Mouse (Mus musculus): ENCODE results near the gene Eif3b. TPM values are rescaled to one million over a fixed set of nuclear protein-coding genes. Genes with fewer than 3 reads are reported as not detected.

Eif3b gene
- polyA plus RNA-seq, 1 experiment: 76.0 TPM

GRCm38 (mm10) chr5:140392701-140393100 lies 26.4 kb upstream of the Eif3b start:
- Histone ChIP-seq H3K4me1 (ENCODE audit: control insufficient read depth, insufficient read depth, low read length) (peaks cover 5% of the 10 kb centered on the region), H3K27ac (ENCODE audit: insufficient read depth, low read depth, low read length) (no peak overlapping the region), H3K36me3 (ENCODE audit: control insufficient read depth, insufficient read depth, low read length) (no peaks in the 10 kb centered on the region), H3K4me3 (ENCODE audit: insufficient read depth, low read depth, low read length) (no peak overlapping the region), H3K27me3 (replicated peaks; ENCODE audit: control insufficient read depth, insufficient read depth, low read length) (no peaks in the 10 kb centered on the region)
- no peak for DNase-seq
- WGBS: 71% methylated on average over 3 of the region's 3 CpGs
- TF ChIP-seq POLR2A (IDR thresholded peaks at IDR 0.05; ENCODE audit: low read depth, low read length) (no peak), CTCF (conservative IDR thresholded peaks at IDR 0.05; ENCODE audit: insufficient read depth, insufficient read length, low read depth, low read length) (no peak)

GRCm38 (mm10) chr5:140396166-140396940 lies 22.8 kb upstream of the Eif3b start:
- no peaks in the 10 kb centered on the region for H3K27me3 ChIP-seq (replicated peaks; ENCODE audit: control insufficient read depth, insufficient read depth, low read length)
- 70% methylated on average over 8 of the region's 8 CpGs for WGBS
- TF ChIP-seq CTCF (conservative IDR thresholded peaks at IDR 0.05; ENCODE audit: insufficient read depth, insufficient read length, low read depth, low read length) (peak; percentile 85), POLR2A (IDR thresholded peaks at IDR 0.05; ENCODE audit: low read depth, low read length) (no peak)
- H3K36me3 ChIP-seq (ENCODE audit: control insufficient read depth, insufficient read depth, low read length): no peaks in the 10 kb centered on the region
- H3K27ac ChIP-seq (ENCODE audit: insufficient read depth, low read depth, low read length): no peak overlapping the region
- DNase-seq: peak; percentile 52
- no peaks in the 10 kb centered on the region for H3K4me1 ChIP-seq (ENCODE audit: control insufficient read depth, insufficient read depth, low read length)
- no peak overlapping the region for H3K4me3 ChIP-seq (ENCODE audit: insufficient read depth, low read depth, low read length)

GRCm38 (mm10) chr5:140402640-140403270 lies 16.4 kb upstream of the Eif3b start:
- 55% methylated on average over 4 of the region's 4 CpGs for WGBS

GRCm38 (mm10) chr5:140405126-140405525 lies 14.0 kb upstream of the Eif3b start:
- no peak for DNase-seq
- H3K4me3 ChIP-seq (ENCODE audit: insufficient read depth, low read depth, low read length): no peak overlapping the region
- no peak overlapping the region for H3K27ac ChIP-seq (ENCODE audit: insufficient read depth, low read depth, low read length)
- 92% methylated on average over 6 of the region's 6 CpGs for WGBS
- no peaks in the 10 kb centered on the region; the same call in 1 of the 2 replicates for H3K27me3 ChIP-seq (replicated peaks; ENCODE audit: control insufficient read depth, insufficient read depth, low read length)
- no peaks in the 10 kb centered on the region for H3K36me3 ChIP-seq (ENCODE audit: control insufficient read depth, insufficient read depth, low read length)
- TF ChIP-seq POLR2A (IDR thresholded peaks at IDR 0.05; ENCODE audit: low read depth, low read length): no peak
- H3K4me1 ChIP-seq (ENCODE audit: control insufficient read depth, insufficient read depth, low read length): no peaks in the 10 kb centered on the region

More at GRCm38 (mm10) chr5:140402640-140403270, 16.4 kb upstream of the Eif3b start:
- Histone ChIP-seq H3K36me3 (ENCODE audit: control insufficient read depth, insufficient read depth, low read length) (no peaks in the 10 kb centered on the region), H3K4me3 (ENCODE audit: insufficient read depth, low read depth, low read length) (no peak overlapping the region), H3K4me1 (ENCODE audit: control insufficient read depth, insufficient read depth, low read length) (no peaks in the 10 kb centered on the region), H3K27ac (ENCODE audit: insufficient read depth, low read depth, low read length) (no peak overlapping the region), H3K27me3 (replicated peaks; ENCODE audit: control insufficient read depth, insufficient read depth, low read length) (no peaks in the 10 kb centered on the region)
- peak; percentile 72 for DNase-seq
- TF ChIP-seq CTCF (conservative IDR thresholded peaks at IDR 0.05; ENCODE audit: insufficient read depth, insufficient read length, low read depth, low read length): no peak
- no peak for TF ChIP-seq POLR2A (IDR thresholded peaks at IDR 0.05; ENCODE audit: low read depth, low read length)

- 56% methylated on average over 6 of the region's 6 CpGs for WGBS
- no peak for TF ChIP-seq CTCF (conservative IDR thresholded peaks at IDR 0.05; ENCODE audit: insufficient read depth, insufficient read length, low read depth, low read length)
- no peak for TF ChIP-seq POLR2A (IDR thresholded peaks at IDR 0.05; ENCODE audit: low read depth, low read length)
- Histone ChIP-seq H3K4me3 (ENCODE audit: insufficient read depth, low read depth, low read length) (no peak overlapping the region), H3K27me3 (replicated peaks; ENCODE audit: control insufficient read depth, insufficient read depth, low read length) (no peaks in the 10 kb centered on the region; the same call in 1 of the 2 replicates), H3K27ac (ENCODE audit: insufficient read depth, low read depth, low read length) (no peak overlapping the region), H3K36me3 (ENCODE audit: control insufficient read depth, insufficient read depth, low read length) (no peaks in the 10 kb centered on the region), H3K4me1 (ENCODE audit: control insufficient read depth, insufficient read depth, low read length) (no peaks in the 10 kb centered on the region)
- peak; percentile 15 for DNase-seq
These were observed 12.5 kb upstream of the Eif3b start for GRCm38 (mm10) chr5:140406666-140407065.

GRCm38 (mm10) chr5:140408801-140409200 lies 10.3 kb upstream of the Eif3b start:
- H3K27me3 ChIP-seq (replicated peaks; ENCODE audit: control insufficient read depth, insufficient read depth, low read length): no peaks in the 10 kb centered on the region; the same call in 1 of the 2 replicates
- TF ChIP-seq CTCF (conservative IDR thresholded peaks at IDR 0.05; ENCODE audit: insufficient read depth, insufficient read length, low read depth, low read length): no peak
- TF ChIP-seq POLR2A (IDR thresholded peaks at IDR 0.05; ENCODE audit: low read depth, low read length): no peak
- H3K4me1 ChIP-seq (ENCODE audit: control insufficient read depth, insufficient read depth, low read length): no peaks in the 10 kb centered on the region
- no peak overlapping the region for H3K27ac ChIP-seq (ENCODE audit: insufficient read depth, low read depth, low read length)
- H3K4me3 ChIP-seq (ENCODE audit: insufficient read depth, low read depth, low read length): no peak overlapping the region
- H3K36me3 ChIP-seq (ENCODE audit: control insufficient read depth, insufficient read depth, low read length): no peaks in the 10 kb centered on the region
- no peak for DNase-seq

- H3K4me3 ChIP-seq (ENCODE audit: insufficient read depth, low read depth, low read length): no peak overlapping the region
- no peaks in the 10 kb centered on the region for H3K4me1 ChIP-seq (ENCODE audit: control insufficient read depth, insufficient read depth, low read length)
- H3K27ac ChIP-seq (ENCODE audit: insufficient read depth, low read depth, low read length): no peak overlapping the region
- H3K27me3 ChIP-seq (replicated peaks; ENCODE audit: control insufficient read depth, insufficient read depth, low read length): no peaks in the 10 kb centered on the region; the same call in 1 of the 2 replicates
- no peak for TF ChIP-seq POLR2A (IDR thresholded peaks at IDR 0.05; ENCODE audit: low read depth, low read length)
- TF ChIP-seq CTCF (conservative IDR thresholded peaks at IDR 0.05; ENCODE audit: insufficient read depth, insufficient read length, low read depth, low read length): peak; percentile 75
- DNase-seq: peak; percentile 68
- H3K36me3 ChIP-seq (ENCODE audit: control insufficient read depth, insufficient read depth, low read length): no peaks in the 10 kb centered on the region
- 34% methylated on average over 8 of the region's 8 CpGs for WGBS
These were observed 7.8 kb upstream of the Eif3b start for GRCm38 (mm10) chr5:140411339-140411738.

Data from kidney, adult 2 months (tissue).